Mouse (Mus musculus) ovary, postnatal 14 days (tissue): ENCODE data around the gene Mapkapk3.
A peak's percentile ranks its signal among the peaks of the same experiment; 100 is the strongest.
"Not testable (repeated sequence)": the region's sequence is repeated elsewhere in the genome, so short reads cannot be mapped to it uniquely, and the experiment has no call there.

Experiments used
- DNase-seq: peaks from one replicate; pipeline ENCODE4 v3.0.0; 2022; ENCODE audit warnings: low spot score

The Mapkapk3 gene

GRCm38 (mm10) chr9:107307099-107307872 lies 17.6 kb upstream of the Mapkapk3 start:
- no peak for DNase-seq

DNA sequence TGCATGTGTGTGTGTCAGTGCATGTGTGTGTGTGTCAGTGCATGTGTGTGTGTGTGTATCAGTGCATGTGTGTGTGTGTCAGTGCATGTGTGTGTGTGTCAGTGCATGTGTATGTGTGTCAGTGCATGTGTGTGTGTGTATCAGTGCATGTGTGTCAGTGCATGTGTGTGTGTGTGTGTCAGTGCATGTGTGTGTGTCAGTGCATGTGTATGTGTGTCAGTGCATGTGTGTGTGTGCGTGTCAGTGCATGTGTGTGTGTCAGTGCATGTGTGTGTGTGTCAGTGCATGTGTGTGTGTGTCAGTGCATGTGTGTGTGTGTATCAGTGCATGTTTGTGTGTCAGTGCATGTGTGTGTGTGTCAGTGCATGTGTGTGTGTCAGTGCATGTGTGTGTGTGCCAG lies 17.0 kb upstream of the Mapkapk3 start:
- not testable (repeated sequence) for DNase-seq

DNA sequence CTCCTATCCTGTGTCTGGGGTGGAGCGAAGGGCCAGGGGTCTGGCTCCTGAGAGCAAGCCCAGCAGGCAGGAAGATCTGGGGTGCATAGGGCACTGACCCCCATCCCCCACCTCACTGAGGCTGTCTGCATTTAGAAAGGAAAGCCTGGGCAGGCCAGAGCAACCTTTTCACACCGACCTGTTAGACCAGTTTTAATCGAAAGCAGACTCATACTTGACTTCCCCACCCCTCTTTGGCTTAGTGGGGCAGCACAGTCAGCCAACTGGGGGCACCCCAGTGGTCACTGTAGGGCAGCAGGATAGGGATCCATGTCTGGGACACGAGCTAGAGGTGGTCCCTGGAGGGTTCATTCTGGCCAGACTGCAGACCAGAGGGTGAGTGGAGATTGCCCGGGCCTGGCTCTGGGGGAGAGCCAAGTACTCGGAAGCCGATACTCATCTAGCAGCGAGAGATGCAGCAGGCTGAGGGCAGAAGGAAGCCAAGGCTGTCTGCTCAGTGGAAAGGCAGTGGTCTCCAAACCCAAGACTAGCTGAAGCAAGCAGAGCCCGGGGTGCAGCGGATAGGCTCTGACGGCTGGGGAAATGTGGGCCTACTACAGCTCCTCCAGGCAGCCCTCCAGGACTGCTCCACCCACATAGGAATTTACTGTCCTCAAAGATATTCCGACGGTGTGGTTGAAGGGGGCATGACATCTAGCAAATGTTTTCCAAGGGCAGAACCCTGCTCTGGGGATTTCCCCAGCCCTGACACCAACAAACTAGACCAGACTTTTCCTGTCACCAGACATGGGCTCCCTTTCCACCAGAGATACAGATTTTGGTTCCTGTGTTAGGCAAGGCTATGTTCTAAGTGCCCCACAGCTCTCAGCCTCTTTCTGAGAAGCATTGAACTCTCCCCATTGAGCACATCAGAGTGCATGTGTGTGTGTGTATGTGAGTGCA lies 16.2 kb upstream of the Mapkapk3 start:
- DNase-seq, result no peak

GRCm38 (mm10) chr9:107305012-107305411 lies 15.3 kb upstream of the Mapkapk3 start:
- DNase-seq, result no peak

- DNase-seq, result no peak
These were observed 14.7 kb upstream of the Mapkapk3 start for GRCm38 (mm10) chr9:107304383-107304782.

DNA sequence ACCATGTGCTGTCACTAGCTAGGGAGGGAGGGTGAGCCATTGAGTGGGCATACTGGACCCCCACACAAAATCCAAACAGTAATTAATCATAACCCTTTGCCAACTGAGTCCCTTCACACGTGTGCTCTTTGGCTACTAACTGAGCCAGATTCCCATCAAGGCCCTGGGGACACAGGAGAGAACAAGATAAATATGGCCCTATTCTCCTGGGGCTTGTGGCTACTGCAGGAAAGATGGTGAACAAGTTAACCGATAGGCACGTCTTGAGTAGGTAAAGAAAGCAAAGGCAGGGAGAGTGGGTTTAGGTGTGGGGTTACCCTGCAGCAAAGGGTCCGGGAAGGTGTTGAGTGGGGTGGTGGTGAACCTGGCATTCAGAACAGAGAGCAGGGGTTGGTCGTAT lies 14.2 kb upstream of the Mapkapk3 start:
- DNase-seq, result no peak

DNA sequence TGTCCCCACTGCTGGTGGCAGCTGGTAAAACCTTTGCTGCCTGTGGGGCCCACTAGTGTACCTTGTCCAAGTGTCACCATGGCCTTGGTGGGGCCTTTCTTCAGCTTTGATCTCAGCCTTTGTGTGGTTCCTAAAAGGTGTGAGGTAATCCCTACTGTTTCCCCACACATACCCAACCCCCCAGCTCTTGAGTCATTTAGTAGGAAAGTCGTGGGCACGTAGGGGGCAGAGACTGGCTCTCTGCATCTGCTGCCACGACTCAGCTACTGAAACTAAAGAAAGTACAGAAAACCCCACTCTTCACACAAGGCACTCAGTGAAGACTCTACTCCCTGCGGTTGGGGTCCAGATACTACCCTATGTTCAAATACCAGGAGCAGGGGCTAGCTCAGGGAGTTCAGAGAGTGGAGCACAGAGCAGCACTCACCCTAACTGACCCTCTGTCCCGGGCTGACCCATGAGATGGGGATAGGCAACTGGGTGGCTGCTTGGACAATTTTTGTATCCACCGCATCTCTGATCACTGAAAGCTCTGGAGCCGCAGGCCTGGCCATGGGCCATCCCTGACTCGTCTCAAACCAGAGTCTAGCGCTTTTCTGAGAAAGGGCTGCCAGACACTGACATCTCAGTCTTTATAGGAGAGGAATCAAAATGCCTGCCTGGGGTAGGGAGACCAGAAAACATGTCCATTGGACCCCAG lies 13.6 kb upstream of the Mapkapk3 start:
- DNase-seq, result no peak

- DNase-seq, result no peak
These were observed 12.9 kb upstream of the Mapkapk3 start for GRCm38 (mm10) chr9:107302592-107302991.

- no peak for DNase-seq
These were observed 12.1 kb upstream of the Mapkapk3 start for GRCm38 (mm10) chr9:107301554-107302331.

DNA sequence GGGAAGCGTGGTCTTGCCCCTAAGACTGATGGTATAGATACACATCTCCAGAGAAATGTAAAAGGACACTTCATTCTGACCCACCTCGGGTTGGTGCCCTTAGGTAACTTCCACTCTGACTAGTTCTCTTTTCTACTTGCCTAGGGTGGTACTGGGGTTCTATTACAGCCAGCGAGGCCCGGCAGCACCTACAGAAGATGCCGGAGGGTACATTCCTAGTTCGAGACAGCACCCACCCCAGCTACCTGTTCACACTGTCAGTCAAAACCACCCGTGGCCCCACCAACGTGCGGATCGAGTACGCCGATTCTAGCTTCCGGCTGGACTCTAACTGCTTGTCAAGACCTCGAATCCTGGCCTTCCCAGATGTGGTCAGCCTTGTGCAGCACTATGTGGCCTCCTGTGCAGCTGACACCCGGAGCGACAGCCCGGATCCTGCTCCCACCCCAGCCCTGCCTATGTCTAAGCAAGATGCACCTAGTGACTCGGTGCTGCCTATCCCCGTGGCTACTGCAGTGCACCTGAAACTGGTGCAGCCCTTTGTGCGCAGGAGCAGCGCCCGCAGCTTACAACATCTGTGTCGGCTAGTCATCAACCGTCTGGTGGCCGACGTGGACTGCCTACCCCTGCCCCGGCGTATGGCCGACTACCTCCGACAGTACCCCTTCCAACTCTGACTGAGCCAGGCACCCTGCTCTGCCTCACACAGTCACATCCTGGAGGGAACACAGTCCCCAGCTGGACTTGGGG lies 10.7 kb upstream of the Mapkapk3 start:
- no peak for DNase-seq

- no peak for DNase-seq
These were observed 10.1 kb upstream of the Mapkapk3 start for GRCm38 (mm10) chr9:107299783-107300182.

- DNase-seq, result no peak
These were observed 9.2 kb upstream of the Mapkapk3 start for GRCm38 (mm10) chr9:107298876-107299275.

DNA sequence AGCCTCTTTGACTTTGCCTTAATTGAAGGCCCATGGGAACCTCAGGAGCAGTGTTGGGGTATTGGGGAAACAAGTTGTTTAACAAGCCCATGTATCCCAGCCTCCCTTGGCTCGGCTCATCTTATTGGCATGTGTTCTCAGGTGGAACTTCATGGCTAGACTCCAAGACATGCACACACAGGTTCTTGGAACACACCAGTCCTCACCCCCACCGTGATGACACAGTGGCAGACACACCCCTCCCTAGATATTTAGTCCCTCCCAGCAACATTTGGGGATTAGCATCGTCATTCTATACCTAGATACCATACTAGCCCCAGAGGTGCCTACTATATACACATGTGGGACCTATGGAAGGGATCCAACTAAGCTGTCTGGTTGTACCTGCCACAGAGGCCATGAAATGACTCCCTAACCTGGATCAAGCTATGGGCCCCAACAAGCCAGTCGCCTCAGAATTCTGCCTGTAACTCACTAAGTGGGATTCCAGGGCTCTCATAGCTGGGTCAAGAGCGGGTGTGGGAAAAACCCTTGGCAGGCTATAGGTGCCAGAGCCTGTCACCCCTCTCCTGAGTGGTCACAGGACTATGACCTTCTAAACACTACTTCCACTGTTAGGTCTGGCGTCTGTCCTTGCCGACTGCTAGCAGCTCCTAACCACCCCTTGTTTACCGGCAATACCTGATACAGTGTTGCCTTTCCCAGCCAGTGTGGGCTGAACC lies 8.5 kb upstream of the Mapkapk3 start:
- no peak for DNase-seq

- no peak for DNase-seq
These were observed 8.0 kb upstream of the Mapkapk3 start for GRCm38 (mm10) chr9:107297658-107298057.

DNA sequence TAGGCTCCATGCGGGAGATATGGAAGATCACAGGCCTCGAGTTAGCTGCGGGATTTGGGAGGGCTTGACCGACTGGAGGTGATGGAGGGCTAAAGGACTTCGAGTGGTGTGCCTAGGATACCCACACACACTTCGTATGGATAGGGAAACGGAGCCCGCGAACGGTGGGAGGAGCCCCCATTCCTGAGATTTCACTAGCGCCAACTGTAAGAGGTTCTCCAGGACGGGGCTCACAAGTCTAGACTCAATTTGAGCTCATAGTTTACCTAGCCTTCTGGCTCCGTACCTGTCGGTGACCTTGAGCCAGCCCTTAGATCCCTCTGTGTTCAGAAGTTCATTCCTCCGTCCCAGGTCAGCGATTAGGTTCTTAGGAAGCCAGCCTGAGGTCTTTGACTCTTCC lies 7.4 kb upstream of the Mapkapk3 start:
- no peak for DNase-seq

DNA sequence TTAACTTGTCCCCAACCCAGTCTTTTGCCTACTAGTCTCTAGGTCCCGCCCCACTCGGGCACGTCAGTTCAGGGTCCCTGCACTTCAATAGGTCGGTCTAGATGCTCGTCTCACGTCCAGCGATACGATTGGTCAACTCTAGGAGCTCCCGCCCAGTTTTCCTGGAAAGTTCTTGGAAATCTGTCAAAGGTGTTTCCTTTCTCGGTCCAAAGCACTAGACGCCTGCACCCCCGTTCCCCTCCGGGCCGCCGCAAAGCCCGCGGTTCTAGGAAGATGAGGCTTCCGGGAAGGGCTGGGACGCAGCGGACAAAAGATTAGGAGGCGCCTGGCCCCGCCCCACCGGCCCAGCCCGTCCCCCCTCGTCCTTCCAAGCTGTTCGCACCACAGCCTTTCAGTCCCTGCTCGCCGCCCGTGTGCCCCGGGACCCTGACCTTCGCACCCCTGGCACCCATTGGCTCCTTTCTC lies 6.9 kb upstream of the Mapkapk3 start:
- peak; percentile 95 for DNase-seq

DNA sequence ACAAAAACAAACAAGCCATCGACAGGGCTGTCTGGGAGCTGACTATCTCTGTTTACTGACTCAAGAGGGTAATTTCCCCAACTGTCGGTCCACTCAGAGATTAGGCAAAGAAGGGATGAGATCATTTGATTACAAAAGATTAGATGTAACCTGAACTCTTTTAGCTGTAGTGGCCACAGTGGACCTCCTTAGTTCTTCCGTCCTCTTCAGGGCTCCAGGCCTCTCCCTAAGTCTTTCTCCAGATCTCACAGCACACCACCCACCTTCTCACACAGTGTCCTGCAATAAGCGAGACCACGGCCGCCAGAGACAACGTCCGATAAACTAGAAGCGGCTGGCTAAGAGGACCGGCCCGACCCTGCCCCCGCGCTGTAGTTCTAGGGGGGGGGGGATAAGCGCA lies 6.4 kb upstream of the Mapkapk3 start:
- no peak for DNase-seq

DNA sequence AAGGTAGTCTGAATTCAATTTTAAA lies 6.2 kb upstream of the Mapkapk3 start, which contains the start of gene Cish:
Gene Cish, plus strand, starts transcription at position 11 of the 25 bp plus-strand sequence.
- DNase-seq, result no peak

- DNase-seq, result no peak
These were observed 5.9 kb upstream of the Mapkapk3 start for GRCm38 (mm10) chr9:107295616-107296015.

DNA sequence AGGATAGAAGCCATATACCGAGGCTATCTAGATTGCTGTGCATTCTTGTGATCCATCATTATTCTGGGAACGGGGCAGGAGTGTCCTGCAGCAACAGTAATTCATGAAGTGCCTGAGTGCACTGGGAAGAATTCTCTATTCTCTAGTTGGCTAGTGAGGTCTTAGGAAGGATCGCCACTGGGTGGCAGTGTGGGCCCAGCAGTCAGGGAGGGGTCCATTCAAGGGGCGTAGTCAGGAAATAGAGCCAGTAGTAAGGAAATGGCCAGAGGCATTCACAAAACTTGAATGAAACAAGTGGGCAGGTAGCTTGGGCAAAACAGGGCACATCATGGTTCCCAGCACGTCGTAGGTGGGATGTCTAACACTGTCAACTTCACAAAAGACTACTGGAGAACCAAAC lies 4.6 kb upstream of the Mapkapk3 start:
- DNase-seq, result peak; percentile 81

DNA sequence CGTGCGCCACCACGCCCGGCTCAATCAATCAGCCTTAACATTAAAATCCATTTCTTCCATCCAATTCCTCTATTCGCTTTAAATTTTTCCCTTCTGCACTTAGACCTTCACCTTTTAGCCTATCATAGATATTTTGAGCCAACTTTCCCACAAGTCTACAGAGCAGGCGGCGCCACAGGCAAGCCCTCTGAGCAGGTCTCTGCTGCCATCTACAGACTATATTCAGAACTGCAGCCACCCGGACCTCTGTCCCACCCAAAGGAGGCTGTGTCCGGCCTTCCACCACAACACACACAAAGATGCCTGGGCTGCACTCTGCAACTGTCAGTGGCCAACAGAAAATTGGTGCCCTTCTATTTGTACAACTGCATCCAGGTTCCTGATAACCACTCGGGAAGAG lies 1.2 kb upstream of the Mapkapk3 start:
- peak; percentile 93 for DNase-seq
